Mouse (Mus musculus): ENCODE measurements around the gene Fbxo21.

GRCm38 (mm10) chr5:118030022-118030675 is 53.6 kb downstream of the Fbxo21 start:
- TF ChIP-seq CTCF (IDR thresholded peaks at IDR 0.05; ENCODE audit: low read depth) (no peak), EP300 (IDR thresholded peaks at IDR 0.05; ENCODE audit: low read depth) (no peak)
